Mouse (Mus musculus) bone marrow macrophage, adult 2 months (primary cell): ENCODE results near the gene Erg28.

Experiments
- CTCF ChIP-seq: IDR thresholded peaks from 2 replicates; pipeline ENCODE4 v1.5.1; 2012; ENCODE audit warnings: low read depth, mild to moderate bottlenecking, low read length, moderate library complexity
- POLR2A ChIP-seq: IDR thresholded peaks from 2 replicates; pipeline ENCODE4 v1.6.1; 2012; ENCODE audit warnings: mild to moderate bottlenecking, low read depth, low read length, borderline replicate concordance

- TF ChIP-seq CTCF (no peak), POLR2A (no peak)
These were observed 24.3 kb downstream of the Erg28 start for GRCm38 (mm10) chr12:85800031-85800430.
